Mouse (Mus musculus) retina, adult 2 months (tissue): ENCODE results near the gene Alb.

ENCODE experiments used
- DNase-seq: peaks from one replicate; pipeline ENCODE4 v3.0.0-alpha.2; 2012; ENCODE audit warnings: low read depth, low spot score

Alb gene

GRCm38 (mm10) chr5:90460619-90461018, at the start of gene Alb:
Gene Alb (plus strand): TSS chr5:90460897.
- DNase-seq: no peak

GRCm38 (mm10) chr5:90414142-90414924, 46.4 kb upstream of the Alb start:
- DNase-seq: no peak

- no peak for DNase-seq
These were observed 45.8 kb upstream of the Alb start for GRCm38 (mm10) chr5:90414925-90415295.

- DNase-seq: no peak
These were observed 36.1 kb upstream of the Alb start for GRCm38 (mm10) chr5:90424625-90425024.

- DNase-seq: no peak
These were observed 35.5 kb upstream of the Alb start for GRCm38 (mm10) chr5:90425191-90425590.

GRCm38 (mm10) chr5:90431053-90431452, 29.6 kb upstream of the Alb start:
- no peak for DNase-seq

- no peak for DNase-seq
These were observed 21.5 kb upstream of the Alb start for GRCm38 (mm10) chr5:90439157-90439556.

DNA sequence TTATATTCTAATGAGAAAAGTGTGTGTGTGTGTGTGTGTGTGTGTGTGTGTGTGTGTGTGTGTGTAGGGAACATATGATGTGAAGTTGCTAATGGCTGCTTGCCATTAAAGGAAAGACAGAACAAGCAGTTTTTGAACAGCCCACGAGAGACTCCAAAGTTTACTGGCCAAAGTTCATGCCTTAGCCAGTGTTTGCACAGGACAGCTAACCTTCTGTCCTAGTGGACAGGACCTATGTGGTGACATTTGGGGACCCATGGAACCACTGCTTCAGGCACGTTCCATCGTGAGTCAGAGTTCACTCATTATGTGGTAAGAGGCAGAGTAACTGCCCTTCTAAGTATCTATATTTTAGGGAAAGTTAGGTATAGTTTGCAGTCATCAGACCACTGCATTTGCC, 13.1 kb upstream of the Alb start:
- DNase-seq: no peak

GRCm38 (mm10) chr5:90449961-90450360, 10.7 kb upstream of the Alb start:
- DNase-seq: no peak

DNA sequence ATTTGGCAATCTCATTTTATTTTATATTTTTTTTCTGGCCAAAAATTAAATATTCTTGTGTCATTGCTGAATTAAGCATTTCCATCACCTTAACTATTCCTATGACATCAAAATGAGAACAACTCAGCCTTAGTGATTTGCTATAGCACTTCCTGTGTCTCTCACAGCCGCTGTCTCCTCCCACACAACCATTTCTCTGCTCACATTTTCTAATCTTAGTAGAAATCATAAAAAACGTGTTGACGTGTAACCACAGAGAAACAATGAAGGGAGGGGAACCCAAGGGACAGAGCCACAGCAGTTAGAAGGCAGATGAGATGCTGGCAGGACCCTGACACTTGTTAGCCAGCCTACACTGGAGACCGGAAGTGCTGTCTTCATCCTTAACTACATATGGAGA, 8.0 kb upstream of the Alb start:
- DNase-seq: no peak

- DNase-seq: no peak
These were observed 3.5 kb upstream of the Alb start for GRCm38 (mm10) chr5:90457241-90457640.

GRCm38 (mm10) chr5:90458727-90459126, 2.0 kb upstream of the Alb start:
- no peak for DNase-seq

- no peak for DNase-seq
These were observed 6.1 kb downstream of the Alb start for GRCm38 (mm10) chr5:90466806-90467205.

DNA sequence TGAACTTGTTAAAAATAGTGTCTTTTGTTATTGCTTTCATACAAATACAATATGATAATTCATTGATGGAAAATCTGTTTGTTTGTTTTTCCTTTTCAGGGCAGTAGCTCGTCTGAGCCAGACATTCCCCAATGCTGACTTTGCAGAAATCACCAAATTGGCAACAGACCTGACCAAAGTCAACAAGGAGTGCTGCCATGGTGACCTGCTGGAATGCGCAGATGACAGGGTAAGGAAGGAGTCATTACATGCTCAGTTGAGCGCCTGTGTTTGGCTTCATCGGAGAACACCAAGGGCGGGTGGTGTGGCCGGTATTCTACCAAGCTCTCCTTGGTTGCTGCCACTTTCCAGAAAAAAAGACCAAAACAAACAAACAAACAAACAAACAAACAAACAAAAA, 6.5 kb downstream of the Alb start:
- no peak for DNase-seq

- DNase-seq: no peak
These were observed 10.1 kb downstream of the Alb start for GRCm38 (mm10) chr5:90470836-90471235.

DNA sequence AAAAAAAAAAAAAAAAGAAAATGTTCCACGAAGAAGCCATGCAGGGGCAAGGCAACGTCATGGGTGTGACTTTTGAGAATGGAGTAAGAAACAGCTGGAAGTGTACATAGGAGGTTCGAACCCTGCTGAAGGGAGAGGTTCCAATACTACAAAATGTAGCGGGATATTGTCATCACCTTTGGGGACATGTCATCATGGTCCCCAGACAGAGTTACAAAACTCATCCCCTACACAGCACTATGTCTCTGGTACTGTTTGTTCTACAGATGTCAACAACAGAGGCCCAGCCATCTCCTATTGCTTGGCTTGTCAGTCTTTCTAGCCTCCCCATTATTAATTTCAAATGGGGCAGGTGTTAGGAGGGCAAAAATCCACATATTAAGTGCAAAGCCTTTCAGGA, 13.2 kb downstream of the Alb start:
- no peak for DNase-seq

- DNase-seq: no peak
These were observed 13.7 kb downstream of the Alb start for GRCm38 (mm10) chr5:90474369-90474768.

DNA sequence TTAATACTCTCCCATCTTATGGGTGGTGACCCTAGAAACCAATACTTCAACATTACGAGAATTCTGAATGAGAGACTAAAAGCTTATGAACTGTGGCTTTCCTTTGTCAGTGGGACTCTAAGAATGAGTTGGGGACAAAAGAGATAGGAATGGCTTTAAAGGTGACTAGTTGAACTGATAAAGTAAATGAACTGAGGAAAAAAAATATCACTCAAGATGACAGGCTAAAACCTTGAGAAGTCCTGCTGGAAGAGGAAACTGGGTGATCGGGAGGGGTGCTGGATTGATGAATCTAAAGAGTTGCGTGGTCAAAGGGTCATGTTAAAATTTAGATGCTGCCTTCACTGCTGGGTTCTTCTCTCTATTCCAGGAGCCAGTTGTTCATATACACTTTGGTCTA, 16.0 kb downstream of the Alb start:
- no peak for DNase-seq

DNA sequence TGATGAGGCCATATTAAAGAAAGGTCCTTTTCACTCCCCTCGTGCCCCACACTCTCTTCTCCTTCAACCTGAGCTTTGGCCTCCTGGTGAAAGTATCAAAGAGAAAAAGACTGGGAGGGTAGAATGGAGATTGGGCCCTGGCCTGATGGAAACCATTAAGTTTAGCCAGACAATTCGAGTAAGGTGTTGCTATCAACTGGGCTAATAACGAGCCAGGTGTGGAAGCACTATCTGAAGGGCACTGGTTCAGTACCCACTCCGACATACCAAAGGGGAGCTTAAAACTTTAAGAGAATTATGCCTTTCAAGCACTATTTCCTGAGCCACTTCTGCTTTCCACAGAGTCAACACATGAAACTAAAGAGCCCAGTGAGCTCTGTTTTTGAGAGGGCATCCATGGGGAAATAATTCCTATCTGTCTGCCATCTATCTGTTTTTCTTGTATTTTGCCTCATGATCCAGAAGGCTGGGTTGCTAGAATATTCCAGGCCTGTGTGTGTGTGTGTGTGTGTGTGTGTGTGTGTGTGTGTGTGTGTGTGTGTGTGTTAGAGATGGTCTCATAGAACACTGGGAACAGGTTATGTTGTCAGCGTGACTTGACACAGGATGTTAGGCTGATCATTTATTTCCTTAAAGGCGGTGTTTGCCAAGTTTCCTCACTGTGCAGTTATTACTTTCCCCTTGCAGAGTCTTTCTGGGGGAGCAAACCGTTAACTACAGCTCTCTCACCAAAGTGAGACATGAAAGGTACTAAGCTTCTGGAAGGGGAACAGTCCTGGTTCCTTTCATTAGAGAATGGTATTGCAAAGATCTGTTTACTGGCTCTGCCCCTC, 16.8 kb downstream of the Alb start:
- DNase-seq: no peak

GRCm38 (mm10) chr5:90478886-90479285, 18.2 kb downstream of the Alb start:
- DNase-seq: no peak

- no peak for DNase-seq
These were observed 24.9 kb downstream of the Alb start for GRCm38 (mm10) chr5:90485597-90485996.

- no peak for DNase-seq
These were observed 27.6 kb downstream of the Alb start for GRCm38 (mm10) chr5:90488323-90488722.

DNA sequence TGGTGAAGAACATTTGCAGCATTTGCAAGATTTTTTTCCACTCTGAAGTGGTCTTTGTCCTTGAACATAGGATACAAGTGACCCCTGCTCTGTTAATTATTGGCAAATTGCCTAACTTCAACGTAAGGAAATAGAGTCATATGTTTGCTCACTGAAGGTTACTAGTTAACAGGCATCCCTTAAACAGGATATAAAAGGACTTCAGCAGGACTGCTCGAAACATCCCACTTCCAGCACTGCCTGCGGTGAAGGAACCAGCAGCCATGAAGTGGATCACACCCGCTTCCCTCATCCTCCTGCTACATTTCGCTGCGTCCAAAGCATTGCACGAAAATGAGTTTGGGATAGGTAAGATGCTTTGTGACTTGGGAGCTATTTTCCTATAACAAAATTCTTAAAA, 29.8 kb downstream of the Alb start, which contains the start of gene Afp:
Afp (plus strand) TSS at position 220 of the 400 bp plus-strand sequence.
- DNase-seq: no peak
